Mouse (Mus musculus): ENCODE data around the gene Coro2a. TPM values are rescaled to one million over a fixed set of nuclear protein-coding genes. Genes with fewer than 3 reads are reported as not detected.

The Coro2a gene
- polyA plus RNA-seq, 1 experiment from 2014 or later: 66.0 TPM

- no peak overlapping the region for H3K4me2 ChIP-seq (replicated peaks)
Measured at GRCm38 (mm10) chr4:46546709-46547108, 55.3 kb downstream of the Coro2a start.

GRCm38 (mm10) chr4:46545498-46545897 lies 56.5 kb downstream of the Coro2a start:
- Histone ChIP-seq H3K4me3 (replicated peaks) (no peak overlapping the region), H3K4me2 (replicated peaks) (no peak overlapping the region)
- 7% methylated on average over 9 of the region's 9 CpGs for WGBS

More at GRCm38 (mm10) chr4:46546709-46547108, 55.3 kb downstream of the Coro2a start:
- Histone ChIP-seq H3K9me3 (no peaks in the 10 kb centered on the region), H3K4me3 (replicated peaks) (no peak overlapping the region), H3K27ac (no peak overlapping the region), H3K4me1 (replicated peaks) (no peaks in the 10 kb centered on the region), H3K27me3 (replicated peaks) (no peaks in the 10 kb centered on the region), H3K9ac (no peak overlapping the region), H3K36me3 (no peaks in the 10 kb centered on the region; the same call in 1 of the 2 replicates)
- WGBS: 45% methylated on average over 6 of the region's 6 CpGs
- no peak for ATAC-seq

GRCm38 (mm10) chr4:46544313-46544712 lies 57.7 kb downstream of the Coro2a start:
- Histone ChIP-seq H3K9ac (no peak overlapping the region), H3K4me3 (replicated peaks) (no peak overlapping the region), H3K4me2 (replicated peaks) (no peak overlapping the region), H3K27me3 (replicated peaks) (no peaks in the 10 kb centered on the region), H3K27ac (no peak overlapping the region), H3K9me3 (no peaks in the 10 kb centered on the region), H3K4me1 (replicated peaks) (no peaks in the 10 kb centered on the region), H3K36me3 (no peaks in the 10 kb centered on the region; the same call in 1 of the 2 replicates)
- ATAC-seq: no peak
- 23% methylated on average over 1 of the region's 1 CpGs for WGBS

More at GRCm38 (mm10) chr4:46545498-46545897, 56.5 kb downstream of the Coro2a start:
- no peak overlapping the region for H3K27ac ChIP-seq
- H3K9me3 ChIP-seq: no peaks in the 10 kb centered on the region
- peak; percentile 80 for ATAC-seq
- H3K27me3 ChIP-seq (replicated peaks): no peaks in the 10 kb centered on the region
- H3K36me3 ChIP-seq: no peaks in the 10 kb centered on the region; the same call in 1 of the 2 replicates
- no peak overlapping the region for H3K9ac ChIP-seq
- no peaks in the 10 kb centered on the region for H3K4me1 ChIP-seq (replicated peaks)

GRCm38 (mm10) chr4:46543366-46544050 lies 58.5 kb downstream of the Coro2a start:
- H3K9me3 ChIP-seq: no peaks in the 10 kb centered on the region
- no peak overlapping the region for H3K27ac ChIP-seq
- no peak overlapping the region for H3K9ac ChIP-seq
- H3K27me3 ChIP-seq (replicated peaks): no peaks in the 10 kb centered on the region
- no peaks in the 10 kb centered on the region for H3K4me1 ChIP-seq (replicated peaks)
- H3K36me3 ChIP-seq: no peaks in the 10 kb centered on the region; the same call in 1 of the 2 replicates
- no peak overlapping the region for H3K4me2 ChIP-seq (replicated peaks)
- no peak overlapping the region for H3K4me3 ChIP-seq (replicated peaks)
- WGBS: 87% methylated on average over 13 of the region's 13 CpGs
- ATAC-seq: no peak

GRCm38 (mm10) chr4:46541707-46542106 lies 60.3 kb downstream of the Coro2a start:
- 63% methylated on average over 9 of the region's 9 CpGs for WGBS
- Histone ChIP-seq H3K4me3 (replicated peaks) (no peak overlapping the region), H3K36me3 (no peaks in the 10 kb centered on the region), H3K4me1 (replicated peaks) (no peaks in the 10 kb centered on the region), H3K27me3 (replicated peaks) (no peaks in the 10 kb centered on the region), H3K9me3 (no peaks in the 10 kb centered on the region), H3K9ac (no peak overlapping the region), H3K4me2 (replicated peaks) (no peak overlapping the region), H3K27ac (no peak overlapping the region)
- no peak for ATAC-seq

GRCm38 (mm10) chr4:46539167-46539566 lies 62.8 kb downstream of the Coro2a start:
- H3K27me3 ChIP-seq (replicated peaks): peaks cover 11% of the 10 kb centered on the region; the same call in 1 of the 2 replicates
- 63% methylated on average over 9 of the region's 9 CpGs for WGBS
- no peaks in the 10 kb centered on the region for H3K9me3 ChIP-seq
- no peaks in the 10 kb centered on the region for H3K36me3 ChIP-seq
- H3K4me1 ChIP-seq (replicated peaks): peaks cover 6% of the 10 kb centered on the region
- no peak overlapping the region for H3K9ac ChIP-seq
- no peak for ATAC-seq
- H3K4me3 ChIP-seq (replicated peaks): no peak overlapping the region
- H3K4me2 ChIP-seq (replicated peaks): no peak overlapping the region
- no peak overlapping the region for H3K27ac ChIP-seq

GRCm38 (mm10) chr4:46535840-46536361 lies 66.1 kb downstream of the Coro2a start, which contains the start of gene Trim14:
Gene Trim14, minus strand, starts transcription at chr4:46536141.
- peaks cover 9% of the 10 kb centered on the region for H3K4me1 ChIP-seq (replicated peaks)
- no peaks in the 10 kb centered on the region for H3K36me3 ChIP-seq
- ATAC-seq: peak; percentile 84
- peak within 1 kb of the TSS; percentile 85 for H3K27ac ChIP-seq
- 1% methylated on average over 46 of the region's 46 CpGs for WGBS
- peak within 1 kb of the TSS; percentile 61 for H3K4me3 ChIP-seq (replicated peaks)
- peaks cover 16% of the 10 kb centered on the region; the same call in 1 of the 2 replicates for H3K27me3 ChIP-seq (replicated peaks)
- H3K9me3 ChIP-seq: no peaks in the 10 kb centered on the region
- H3K9ac ChIP-seq: peak within 1 kb of the TSS; percentile 63
- H3K4me2 ChIP-seq (replicated peaks): peak within 1 kb of the TSS; percentile 80

GRCm38 (mm10) chr4:46535094-46535830 lies 66.7 kb downstream of the Coro2a start:
- ATAC-seq: peak; percentile 61
- H3K27ac ChIP-seq: peak overlapping the region; percentile 85
- no peaks in the 10 kb centered on the region for H3K36me3 ChIP-seq
- peaks cover 16% of the 10 kb centered on the region; the same call in 1 of the 2 replicates for H3K27me3 ChIP-seq (replicated peaks)
- H3K9me3 ChIP-seq: no peaks in the 10 kb centered on the region
- H3K4me1 ChIP-seq (replicated peaks): peaks cover 9% of the 10 kb centered on the region
- peak overlapping the region; percentile 63 for H3K9ac ChIP-seq
- WGBS: 6% methylated on average over 16 of the region's 16 CpGs
- H3K4me3 ChIP-seq (replicated peaks): peak overlapping the region; percentile 61
- H3K4me2 ChIP-seq (replicated peaks): peak overlapping the region; percentile 80

- Histone ChIP-seq H3K4me1 (replicated peaks) (peaks cover 12% of the 10 kb centered on the region), H3K27ac (peak overlapping the region; percentile 51), H3K4me2 (replicated peaks) (peak overlapping the region; percentile 80), H3K27me3 (replicated peaks) (peaks cover 16% of the 10 kb centered on the region; the same call in 1 of the 2 replicates), H3K4me3 (replicated peaks) (peak overlapping the region; percentile 61), H3K36me3 (no peaks in the 10 kb centered on the region), H3K9me3 (no peaks in the 10 kb centered on the region), H3K9ac (0 out of 2 replicates have a peak overlapping the region, but pooled peaks have one; percentile 34)
- ATAC-seq: peak; percentile 53; the same call in 1 of the 2 replicates
- 10% methylated on average over 29 of the region's 29 CpGs for WGBS
Measured at GRCm38 (mm10) chr4:46533934-46534720, 67.9 kb downstream of the Coro2a start.

GRCm38 (mm10) chr4:46532926-46533325 lies 69.1 kb downstream of the Coro2a start:
- Histone ChIP-seq H3K9me3 (no peaks in the 10 kb centered on the region), H3K27ac (no peak overlapping the region), H3K36me3 (no peaks in the 10 kb centered on the region), H3K9ac (no peak overlapping the region), H3K4me2 (replicated peaks) (no peak overlapping the region), H3K4me3 (replicated peaks) (no peak overlapping the region), H3K4me1 (replicated peaks) (peaks cover 12% of the 10 kb centered on the region), H3K27me3 (replicated peaks) (peaks cover 16% of the 10 kb centered on the region; the same call in 1 of the 2 replicates)
- no peak for ATAC-seq
- 86% methylated on average over 7 of the region's 7 CpGs for WGBS

- ATAC-seq: no peak
Measured at GRCm38 (mm10) chr4:46532511-46532910, 69.5 kb downstream of the Coro2a start.

More at GRCm38 (mm10) chr4:46532511-46532910, 69.5 kb downstream of the Coro2a start:
- Histone ChIP-seq H3K27ac (no peak overlapping the region), H3K27me3 (replicated peaks) (peaks cover 16% of the 10 kb centered on the region; the same call in 1 of the 2 replicates), H3K9me3 (no peaks in the 10 kb centered on the region), H3K4me2 (replicated peaks) (no peak overlapping the region), H3K9ac (no peak overlapping the region), H3K4me1 (replicated peaks) (peaks cover 12% of the 10 kb centered on the region), H3K36me3 (no peaks in the 10 kb centered on the region), H3K4me3 (replicated peaks) (no peak overlapping the region)
- WGBS: 79% methylated on average over 2 of the region's 2 CpGs

Data from intestine, embryonic 15.5 days (tissue).